Mouse (Mus musculus): ENCODE results near the gene Rapgef2. TPM values are rescaled to one million over a fixed set of nuclear protein-coding genes. Genes with fewer than 3 reads are reported as not detected.

Gene Rapgef2
- polyA plus RNA-seq, 1 experiment from 2014 or later: 4.4 TPM

GRCm38 (mm10) chr3:79203821-79204220 is 82.5 kb downstream of the Rapgef2 start:
- H3K36me3 ChIP-seq (replicated peaks): 0 out of 2 replicates have a peak, but pooled peaks cover 5% of the 10 kb centered on the region
- H3K27ac ChIP-seq: no peak overlapping the region
- H3K27me3 ChIP-seq (ENCODE audit: poor library complexity, severe bottlenecking): no peaks in the 10 kb centered on the region
- WGBS: 85% methylated on average over 5 of the region's 5 CpGs
- no peak for DNase-seq (ENCODE audit: extremely low spot score, low spot score)
- H3K4me3 ChIP-seq: no peak overlapping the region
- H3K9me3 ChIP-seq: no peaks in the 10 kb centered on the region
- H3K4me1 ChIP-seq: peaks cover 19% of the 10 kb centered on the region

GRCm38 (mm10) chr3:79203178-79203577 is 83.1 kb downstream of the Rapgef2 start:
- H3K9me3 ChIP-seq: no peaks in the 10 kb centered on the region
- no peak overlapping the region for H3K4me3 ChIP-seq
- H3K27me3 ChIP-seq (ENCODE audit: poor library complexity, severe bottlenecking): no peaks in the 10 kb centered on the region
- no peak overlapping the region for H3K27ac ChIP-seq
- 0 out of 2 replicates have a peak, but pooled peaks cover 2% of the 10 kb centered on the region for H3K36me3 ChIP-seq (replicated peaks)
- WGBS: 90% methylated on average over 3 of the region's 3 CpGs
- DNase-seq (ENCODE audit: extremely low spot score, low spot score): no peak
- H3K4me1 ChIP-seq: peaks cover 19% of the 10 kb centered on the region

GRCm38 (mm10) chr3:79202275-79203153 is 83.8 kb downstream of the Rapgef2 start:
- peak overlapping the region; percentile 68 for H3K27ac ChIP-seq
- no peak overlapping the region for H3K4me3 ChIP-seq
- H3K36me3 ChIP-seq (replicated peaks): 0 out of 2 replicates have a peak, but pooled peaks cover 2% of the 10 kb centered on the region
- peaks cover 19% of the 10 kb centered on the region for H3K4me1 ChIP-seq
- peak; percentile 53 for DNase-seq (ENCODE audit: extremely low spot score, low spot score)
- no peaks in the 10 kb centered on the region for H3K9me3 ChIP-seq
- no peaks in the 10 kb centered on the region for H3K27me3 ChIP-seq (ENCODE audit: poor library complexity, severe bottlenecking)
- WGBS: 44% methylated on average over 11 of the region's 11 CpGs

- Histone ChIP-seq H3K36me3 (replicated peaks) (no peaks in the 10 kb centered on the region), H3K4me3 (no peak overlapping the region), H3K9me3 (no peaks in the 10 kb centered on the region), H3K27me3 (ENCODE audit: poor library complexity, severe bottlenecking) (no peaks in the 10 kb centered on the region), H3K4me1 (peaks cover 8% of the 10 kb centered on the region; the same call in 1 of the 2 replicates), H3K27ac (no peak overlapping the region)
- WGBS: 79% methylated on average over 6 of the region's 6 CpGs
- no peak for DNase-seq (ENCODE audit: extremely low spot score, low spot score)
These were observed 89.4 kb downstream of the Rapgef2 start for GRCm38 (mm10) chr3:79196708-79197437.

- Histone ChIP-seq H3K4me1 (peaks cover 8% of the 10 kb centered on the region; the same call in 1 of the 2 replicates), H3K27me3 (ENCODE audit: poor library complexity, severe bottlenecking) (no peaks in the 10 kb centered on the region), H3K36me3 (replicated peaks) (no peaks in the 10 kb centered on the region), H3K4me3 (no peak overlapping the region), H3K9me3 (no peaks in the 10 kb centered on the region), H3K27ac (no peak overlapping the region)
- WGBS: 90% methylated on average over 9 of the region's 9 CpGs
- DNase-seq (ENCODE audit: extremely low spot score, low spot score): no peak
These were observed 91.0 kb downstream of the Rapgef2 start for GRCm38 (mm10) chr3:79195280-79195679.

- no peak overlapping the region for H3K4me3 ChIP-seq
- H3K27me3 ChIP-seq (ENCODE audit: poor library complexity, severe bottlenecking): no peaks in the 10 kb centered on the region
- WGBS: 92% methylated on average over 8 of the region's 8 CpGs
- DNase-seq (ENCODE audit: extremely low spot score, low spot score): no peak
- H3K27ac ChIP-seq: no peak overlapping the region
- H3K4me1 ChIP-seq: no peaks in the 10 kb centered on the region; the same call in 1 of the 2 replicates
- H3K9me3 ChIP-seq: no peaks in the 10 kb centered on the region
- H3K36me3 ChIP-seq (replicated peaks): no peaks in the 10 kb centered on the region
These were observed 92.1 kb downstream of the Rapgef2 start for GRCm38 (mm10) chr3:79194111-79194793.

- Histone ChIP-seq H3K27me3 (ENCODE audit: poor library complexity, severe bottlenecking) (no peaks in the 10 kb centered on the region), H3K9me3 (no peaks in the 10 kb centered on the region), H3K36me3 (replicated peaks) (no peaks in the 10 kb centered on the region), H3K4me3 (no peak overlapping the region), H3K4me1 (no peaks in the 10 kb centered on the region; the same call in 1 of the 2 replicates), H3K27ac (no peak overlapping the region)
- DNase-seq (ENCODE audit: extremely low spot score, low spot score): no peak
- WGBS: 87% methylated on average over 4 of the region's 4 CpGs
These were observed 93.3 kb downstream of the Rapgef2 start for GRCm38 (mm10) chr3:79193001-79193400.

- 88% methylated on average over 9 of the region's 9 CpGs for WGBS
- Histone ChIP-seq H3K27ac (no peak overlapping the region), H3K9me3 (no peaks in the 10 kb centered on the region), H3K36me3 (replicated peaks) (no peaks in the 10 kb centered on the region), H3K4me3 (no peak overlapping the region), H3K27me3 (ENCODE audit: poor library complexity, severe bottlenecking) (no peaks in the 10 kb centered on the region), H3K4me1 (no peaks in the 10 kb centered on the region; the same call in 1 of the 2 replicates)
- no peak for DNase-seq (ENCODE audit: extremely low spot score, low spot score)
These were observed 94.3 kb downstream of the Rapgef2 start for GRCm38 (mm10) chr3:79191981-79192380.

- whole genome bisulfite sequencing: 92% methylated on average over 11 of the region's 11 CpGs
- Histone ChIP-seq H3K27ac (no peak overlapping the region), H3K4me3 (no peak overlapping the region), H3K27me3 (ENCODE audit: poor library complexity, severe bottlenecking) (no peaks in the 10 kb centered on the region), H3K4me1 (no peaks in the 10 kb centered on the region; the same call in 1 of the 2 replicates), H3K9me3 (no peaks in the 10 kb centered on the region), H3K36me3 (replicated peaks) (no peaks in the 10 kb centered on the region)
- DNase-seq (ENCODE audit: extremely low spot score, low spot score): no peak
These were observed 94.8 kb downstream of the Rapgef2 start for GRCm38 (mm10) chr3:79191471-79191870.

- no peak for DNase-seq (ENCODE audit: extremely low spot score, low spot score)
- H3K9me3 ChIP-seq: no peaks in the 10 kb centered on the region
- no peak overlapping the region for H3K4me3 ChIP-seq
- no peak overlapping the region for H3K27ac ChIP-seq
- no peaks in the 10 kb centered on the region for H3K27me3 ChIP-seq (ENCODE audit: poor library complexity, severe bottlenecking)
- 93% methylated on average over 3 of the region's 3 CpGs for WGBS
- no peaks in the 10 kb centered on the region for H3K36me3 ChIP-seq (replicated peaks)
- no peaks in the 10 kb centered on the region; the same call in 1 of the 2 replicates for H3K4me1 ChIP-seq
These were observed 95.9 kb downstream of the Rapgef2 start for GRCm38 (mm10) chr3:79190377-79190776.

GRCm38 (mm10) chr3:79187912-79188311 is 98.4 kb downstream of the Rapgef2 start:
- DNase-seq (ENCODE audit: extremely low spot score, low spot score): no peak
- Histone ChIP-seq H3K36me3 (replicated peaks) (no peaks in the 10 kb centered on the region), H3K4me1 (no peaks in the 10 kb centered on the region; the same call in 1 of the 2 replicates), H3K4me3 (no peak overlapping the region), H3K27ac (no peak overlapping the region), H3K27me3 (ENCODE audit: poor library complexity, severe bottlenecking) (no peaks in the 10 kb centered on the region), H3K9me3 (no peaks in the 10 kb centered on the region)
- WGBS: 100% methylated on average over 1 of the region's 1 CpGs

GRCm38 (mm10) chr3:79182290-79182689 is 104.0 kb downstream of the Rapgef2 start:
- no peak overlapping the region for H3K27ac ChIP-seq
- no peaks in the 10 kb centered on the region for H3K9me3 ChIP-seq
- no peak overlapping the region for H3K4me3 ChIP-seq
- H3K27me3 ChIP-seq (ENCODE audit: poor library complexity, severe bottlenecking): no peaks in the 10 kb centered on the region
- no peaks in the 10 kb centered on the region for H3K36me3 ChIP-seq (replicated peaks)
- WGBS: 83% methylated on average over 3 of the region's 3 CpGs
- peaks cover 37% of the 10 kb centered on the region for H3K4me1 ChIP-seq
- DNase-seq (ENCODE audit: extremely low spot score, low spot score): no peak
